Mouse (Mus musculus) splenic B cell, adult 2 months (primary cell): ENCODE measurements at regions not wholly inside any gene's neighbourhood (a gene's known extent, or its start where the extent isn't known, plus 50 kb on each side); places are given as distances from the start of the nearest gene placed in this dataset.
A peak's percentile ranks its signal among the peaks of the same experiment; 100 is the strongest.
"Not testable (repeated sequence)": the region's sequence is repeated elsewhere in the genome, so short reads cannot be mapped to it uniquely, and the experiment has no call there.

Source experiments
- DNase-seq: peaks from one replicate; pipeline ENCODE4 v3.0.0-alpha.2; 2011; ENCODE audit warnings: low read depth, low spot score
- H3K27me3 ChIP-seq: 2 replicates; pipeline ENCODE4 v1.6.1; 2012; ENCODE audit warnings: mild to moderate bottlenecking, low read length, moderate library complexity, mixed read lengths; ENCODE audit not compliant: control insufficient read depth, poor library complexity, insufficient read depth, severe bottlenecking
- H3K36me3 ChIP-seq: 2 replicates; pipeline ENCODE4 v1.6.1; 2012; ENCODE audit warnings: mild to moderate bottlenecking, low read length, moderate library complexity, mixed read lengths; ENCODE audit not compliant: control insufficient read depth, poor library complexity, insufficient read depth, severe bottlenecking

DNA sequence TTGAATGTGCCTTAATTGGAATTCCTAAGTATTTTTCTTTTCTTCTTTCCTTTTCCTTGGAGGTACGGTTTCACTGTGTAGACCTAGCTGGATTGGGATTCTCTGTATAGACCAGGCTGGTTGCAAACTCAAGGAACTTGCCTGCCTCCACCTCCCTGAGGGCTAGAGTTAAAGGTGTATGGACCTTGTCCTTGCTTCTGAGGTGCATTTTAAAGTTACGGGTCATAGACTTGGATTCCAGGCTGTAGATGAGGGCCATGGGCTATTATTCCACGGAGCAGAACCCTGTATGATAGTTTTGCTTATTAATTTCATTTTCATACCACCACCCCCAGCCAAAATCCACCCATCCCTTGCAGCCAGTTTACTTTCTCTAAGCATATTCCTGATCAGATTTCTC lies 50.7 kb upstream of the Wdr26 start:
- Histone ChIP-seq H3K27me3 (no peaks in the 10 kb centered on the region), H3K36me3 (no peaks in the 10 kb centered on the region)
- DNase-seq, result no peak

GRCm38 (mm10) chr1:181263216-181263615 lies 51.4 kb upstream of the Wdr26 start:
- no peaks in the 10 kb centered on the region for H3K36me3 ChIP-seq
- no peak for DNase-seq
- no peaks in the 10 kb centered on the region for H3K27me3 ChIP-seq

DNA sequence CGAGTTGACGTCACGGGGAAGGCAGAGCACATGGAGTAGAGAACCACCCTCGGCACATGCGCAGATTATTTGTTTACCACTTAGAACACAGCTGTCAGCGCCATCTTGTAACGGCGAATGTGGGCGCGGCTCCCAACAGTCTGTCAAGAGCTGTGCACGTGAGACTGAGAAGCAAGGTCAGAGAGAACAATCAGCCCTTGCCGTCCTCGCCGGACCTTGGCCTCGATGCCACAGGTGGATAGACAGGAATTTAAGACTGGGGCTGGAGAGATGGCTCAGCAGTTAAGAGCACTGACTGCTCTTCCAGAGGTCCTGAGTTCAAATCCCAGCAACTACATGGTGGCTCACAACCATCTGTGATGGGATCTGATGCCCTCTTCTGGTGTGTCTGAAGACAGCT lies 58.7 kb upstream of the Wdr26 start:
- H3K36me3 ChIP-seq, H3K27me3 ChIP-seq, DNase-seq: not testable (repeated sequence)

DNA sequence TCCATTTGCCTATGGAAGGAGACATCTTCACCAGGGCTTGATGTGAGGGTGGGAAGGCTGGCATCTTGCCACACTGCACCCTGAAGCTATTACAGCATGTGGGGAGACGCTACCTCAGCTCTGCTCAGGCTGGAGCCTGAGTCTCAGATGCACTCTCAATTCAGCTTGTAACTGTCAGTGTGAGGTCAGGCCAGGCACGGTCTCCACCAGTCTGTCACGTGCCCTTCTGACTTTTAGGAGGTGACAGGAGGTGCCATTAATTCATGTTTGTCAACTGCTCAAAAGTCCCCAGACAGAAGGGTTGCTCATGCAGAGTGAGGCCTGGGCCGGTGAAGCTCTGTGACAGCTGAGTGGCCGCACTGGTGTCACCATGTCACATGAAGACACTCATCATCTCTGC lies 59.4 kb upstream of the Wdr26 start:
- Histone ChIP-seq H3K36me3 (no peaks in the 10 kb centered on the region), H3K27me3 (no peaks in the 10 kb centered on the region)

GRCm38 (mm10) chr1:181271821-181272220 lies 60.0 kb upstream of the Wdr26 start:
- Histone ChIP-seq H3K36me3 (no peaks in the 10 kb centered on the region), H3K27me3 (no peaks in the 10 kb centered on the region)
- no peak for DNase-seq

More for the DNA sequence above, 59.4 kb upstream of the Wdr26 start:
- no peak for DNase-seq

DNA sequence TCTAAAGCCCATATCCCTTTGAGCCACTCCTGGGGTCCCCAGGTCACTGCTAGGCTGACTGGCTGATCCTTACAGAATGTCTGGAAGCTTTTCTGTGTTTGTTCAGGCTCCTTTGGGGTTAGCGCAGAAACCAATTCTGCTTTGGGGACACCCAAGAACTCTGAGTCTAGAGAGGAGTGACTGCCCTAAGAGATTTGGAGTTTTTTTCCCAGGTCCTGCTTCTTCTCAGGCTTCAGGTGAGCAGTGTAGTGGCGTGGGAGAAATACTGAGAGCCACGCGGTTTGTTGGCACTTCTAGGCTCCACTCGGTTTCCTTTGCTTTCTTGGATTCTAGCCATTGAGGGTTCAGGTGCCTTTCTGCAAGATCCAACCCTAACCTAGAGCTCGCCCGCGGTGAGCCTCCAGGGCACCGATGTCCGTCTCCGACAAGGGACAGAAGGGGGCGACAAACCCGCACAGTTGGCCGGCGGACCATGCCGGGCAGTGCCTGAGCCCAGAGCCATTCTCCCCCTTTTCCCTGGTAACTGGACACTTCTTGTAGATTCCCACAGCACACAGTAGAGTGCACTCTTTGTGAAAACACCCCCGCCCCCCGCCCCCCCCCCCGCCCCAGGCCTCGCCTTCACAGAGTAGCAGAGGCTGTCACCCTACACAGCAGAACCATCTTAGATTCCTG lies 61.0 kb upstream of the Wdr26 start:
- no peaks in the 10 kb centered on the region for H3K36me3 ChIP-seq
- peak; percentile 76 for DNase-seq
- no peaks in the 10 kb centered on the region for H3K27me3 ChIP-seq

- Histone ChIP-seq H3K27me3 (no peaks in the 10 kb centered on the region), H3K36me3 (no peaks in the 10 kb centered on the region)
- no peak for DNase-seq
Observed at GRCm38 (mm10) chr1:181273540-181274204, 61.9 kb upstream of the Wdr26 start.

GRCm38 (mm10) chr1:181280826-181281225 lies 69.0 kb upstream of the Wdr26 start:
- peak; percentile 26 for DNase-seq
- Histone ChIP-seq H3K36me3 (no peaks in the 10 kb centered on the region), H3K27me3 (no peaks in the 10 kb centered on the region)

- H3K27me3 ChIP-seq, DNase-seq, H3K36me3 ChIP-seq: not testable (repeated sequence)
Observed at GRCm38 (mm10) chr1:181282986-181283385, 69.4 kb upstream of the Cnih3 start.

GRCm38 (mm10) chr1:181283539-181283938 lies 68.9 kb upstream of the Cnih3 start:
- H3K36me3 ChIP-seq, H3K27me3 ChIP-seq, DNase-seq: not testable (repeated sequence)

GRCm38 (mm10) chr1:181284301-181285197 lies 67.9 kb upstream of the Cnih3 start:
- Histone ChIP-seq H3K27me3 (no peaks in the 10 kb centered on the region), H3K36me3 (no peaks in the 10 kb centered on the region)
- DNase-seq, result peak; percentile 54

DNA sequence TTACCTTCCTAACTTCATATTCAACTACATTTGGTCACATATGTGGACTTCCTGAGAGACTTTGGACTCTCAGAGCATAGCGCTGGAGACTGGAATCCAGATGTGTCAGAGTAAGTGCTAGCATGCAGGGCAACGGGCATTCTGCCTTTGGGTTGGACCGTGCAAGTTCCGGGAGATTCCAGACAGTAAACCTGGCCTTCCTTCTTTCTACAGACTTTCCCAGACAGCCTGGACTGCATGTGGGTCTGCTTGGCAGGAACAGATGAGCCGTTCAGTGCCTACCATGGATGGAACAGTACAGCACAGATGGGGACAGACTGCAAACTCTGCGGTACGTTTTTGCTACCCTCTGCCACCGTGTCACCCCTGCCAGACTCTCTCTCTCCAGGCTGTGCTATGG lies 66.8 kb upstream of the Cnih3 start:
- Histone ChIP-seq H3K27me3 (no peaks in the 10 kb centered on the region), H3K36me3 (no peaks in the 10 kb centered on the region)
- no peak for DNase-seq

DNA sequence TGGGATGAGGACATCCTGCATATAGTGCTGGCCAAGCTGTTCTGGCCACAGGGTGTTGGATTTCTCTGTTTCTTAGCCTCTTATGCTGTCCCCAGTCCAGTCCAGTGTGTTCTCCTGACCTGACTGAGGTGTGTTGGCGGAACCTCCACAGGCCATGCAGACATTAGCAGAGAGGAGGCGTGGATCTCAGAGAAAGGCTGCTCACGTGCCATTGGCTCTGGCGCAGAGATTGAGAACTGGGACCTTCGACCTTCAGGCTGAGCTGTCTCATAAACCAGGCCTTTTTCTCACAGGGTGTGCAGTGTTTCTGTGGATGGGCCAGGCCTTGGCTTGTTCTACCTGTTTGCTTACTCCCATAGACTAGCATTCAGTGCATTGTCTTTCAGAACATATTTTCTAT lies 66.3 kb upstream of the Cnih3 start:
- Histone ChIP-seq H3K36me3 (no peaks in the 10 kb centered on the region), H3K27me3 (no peaks in the 10 kb centered on the region)
- no peak for DNase-seq

DNA sequence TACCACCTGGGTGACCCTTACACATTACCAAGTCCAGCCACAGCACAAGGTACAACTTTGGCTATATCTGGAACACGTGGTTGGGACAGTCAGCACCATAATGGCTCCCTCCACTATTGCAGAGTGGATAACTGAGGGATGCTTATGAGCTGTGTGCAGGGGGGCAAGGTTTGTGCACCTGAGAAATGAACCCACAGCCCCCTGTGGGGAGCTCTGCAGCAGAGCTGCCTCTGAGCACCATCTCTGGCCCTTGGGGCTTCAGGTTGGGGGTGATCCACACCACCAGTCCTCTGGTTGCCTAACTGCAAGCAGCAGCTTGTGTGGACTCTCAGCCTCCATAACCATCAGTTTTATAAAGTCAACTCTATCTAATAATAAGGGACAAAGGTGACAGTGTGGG lies 65.3 kb upstream of the Cnih3 start:
- DNase-seq, result no peak
- no peaks in the 10 kb centered on the region for H3K27me3 ChIP-seq
- H3K36me3 ChIP-seq, result no peaks in the 10 kb centered on the region
